Mouse (Mus musculus) E14TG2a.4 (cell line): ENCODE results near the gene Fam104a.

Experiments
- H3K27me3 ChIP-seq: 2 replicates; pipeline ENCODE4 v1.6.1; 2014; ENCODE audit warnings: low read length, control low read depth; ENCODE audit not compliant: insufficient read depth
- H3K36me3 ChIP-seq: 2 replicates; pipeline ENCODE4 v1.6.1; 2014; ENCODE audit warnings: low read length, control low read depth; ENCODE audit not compliant: insufficient read depth
- H3K4me1 ChIP-seq: replicated peaks from 2 replicates; pipeline ENCODE4 v1.6.1; 2014; ENCODE audit warnings: low read depth, low read length, control low read depth
- H3K4me3 ChIP-seq: replicated peaks from 2 replicates; pipeline ENCODE4 v1.5.1; 2014; ENCODE audit warnings: mild to moderate bottlenecking, low read length
- H3K9me3 ChIP-seq: 2 replicates; pipeline ENCODE4 v1.6.1; 2014; ENCODE audit warnings: low read length, control low read depth
- CTCF ChIP-seq: conservative IDR thresholded peaks from 2 replicates; pipeline ENCODE4 v1.5.1; 2014; ENCODE audit warnings: low read length
- NANOG ChIP-seq: IDR thresholded peaks from 2 replicates; pipeline ENCODE4 v1.6.1; 2014; ENCODE audit warnings: borderline replicate concordance, low read length, mixed read lengths
- POU5F1 ChIP-seq: IDR thresholded peaks from 2 replicates; pipeline ENCODE4 v1.6.1; 2014; ENCODE audit warnings: low read length, borderline replicate concordance

Gene Fam104a

GRCm38 (mm10) chr11:113708629-113709213 is 24.8 kb upstream of the Fam104a start:
- peaks cover 80% of the 10 kb centered on the region for H3K4me1 ChIP-seq
- TF ChIP-seq CTCF (no peak), POU5F1 (no peak), NANOG (no peak)
- no peaks in the 10 kb centered on the region for H3K9me3 ChIP-seq
- peaks cover 27% of the 10 kb centered on the region for H3K36me3 ChIP-seq
- H3K4me3 ChIP-seq = peak overlapping the region; percentile 82
- no peaks in the 10 kb centered on the region for H3K27me3 ChIP-seq

GRCm38 (mm10) chr11:113705966-113706652 is 22.2 kb upstream of the Fam104a start:
- Histone ChIP-seq H3K9me3 (no peaks in the 10 kb centered on the region), H3K27me3 (no peaks in the 10 kb centered on the region), H3K4me3 (peak overlapping the region; percentile 65), H3K36me3 (peaks cover 52% of the 10 kb centered on the region), H3K4me1 (peaks cover 81% of the 10 kb centered on the region)
- no peak for TF ChIP-seq POU5F1
- TF ChIP-seq CTCF = no peak
- no peak for TF ChIP-seq NANOG

- no peaks in the 10 kb centered on the region for H3K27me3 ChIP-seq
- TF ChIP-seq CTCF (peak; percentile 98), POU5F1 (no peak)
- H3K9me3 ChIP-seq = no peaks in the 10 kb centered on the region
- peaks cover 86% of the 10 kb centered on the region for H3K4me1 ChIP-seq
- H3K36me3 ChIP-seq = peaks cover 68% of the 10 kb centered on the region
- H3K4me3 ChIP-seq = no peak overlapping the region
These were observed 19.8 kb upstream of the Fam104a start for GRCm38 (mm10) chr11:113703758-113704157.

- Histone ChIP-seq H3K4me1 (peaks cover 74% of the 10 kb centered on the region), H3K27me3 (no peaks in the 10 kb centered on the region), H3K36me3 (peaks cover 87% of the 10 kb centered on the region), H3K9me3 (no peaks in the 10 kb centered on the region), H3K4me3 (no peak overlapping the region)
- TF ChIP-seq POU5F1 (no peak), CTCF (no peak), NANOG (no peak)
These were observed 15.7 kb upstream of the Fam104a start for GRCm38 (mm10) chr11:113699643-113700042.

- H3K9me3 ChIP-seq = no peaks in the 10 kb centered on the region
- peaks cover 92% of the 10 kb centered on the region for H3K36me3 ChIP-seq
- H3K4me3 ChIP-seq = no peak overlapping the region
- H3K27me3 ChIP-seq = no peaks in the 10 kb centered on the region
- peaks cover 76% of the 10 kb centered on the region for H3K4me1 ChIP-seq
- TF ChIP-seq CTCF (no peak), NANOG (no peak), POU5F1 (no peak)
These were observed 14.1 kb upstream of the Fam104a start for GRCm38 (mm10) chr11:113698013-113698545.

GRCm38 (mm10) chr11:113697571-113697970 is 13.6 kb upstream of the Fam104a start:
- peaks cover 76% of the 10 kb centered on the region for H3K4me1 ChIP-seq
- no peaks in the 10 kb centered on the region for H3K9me3 ChIP-seq
- H3K36me3 ChIP-seq = peaks cover 92% of the 10 kb centered on the region
- TF ChIP-seq NANOG (no peak), CTCF (no peak), POU5F1 (no peak)
- H3K27me3 ChIP-seq = no peaks in the 10 kb centered on the region
- no peak overlapping the region for H3K4me3 ChIP-seq

- no peak for TF ChIP-seq POU5F1
- no peak for TF ChIP-seq CTCF
- no peak for TF ChIP-seq NANOG
- H3K36me3 ChIP-seq = peaks cover 93% of the 10 kb centered on the region
- no peaks in the 10 kb centered on the region for H3K9me3 ChIP-seq
- no peak overlapping the region for H3K4me3 ChIP-seq
- H3K27me3 ChIP-seq = no peaks in the 10 kb centered on the region
- peaks cover 85% of the 10 kb centered on the region for H3K4me1 ChIP-seq
These were observed 7.9 kb upstream of the Fam104a start for GRCm38 (mm10) chr11:113691851-113692250.

- Histone ChIP-seq H3K4me1 (peaks cover 90% of the 10 kb centered on the region), H3K4me3 (no peak overlapping the region), H3K27me3 (no peaks in the 10 kb centered on the region), H3K9me3 (no peaks in the 10 kb centered on the region), H3K36me3 (peaks cover 92% of the 10 kb centered on the region)
- TF ChIP-seq NANOG = no peak
- no peak for TF ChIP-seq CTCF
- TF ChIP-seq POU5F1 = no peak
These were observed 7.4 kb upstream of the Fam104a start for GRCm38 (mm10) chr11:113691318-113691717.
